Mouse (Mus musculus): ENCODE results near the gene Ccdc92.

DNA sequence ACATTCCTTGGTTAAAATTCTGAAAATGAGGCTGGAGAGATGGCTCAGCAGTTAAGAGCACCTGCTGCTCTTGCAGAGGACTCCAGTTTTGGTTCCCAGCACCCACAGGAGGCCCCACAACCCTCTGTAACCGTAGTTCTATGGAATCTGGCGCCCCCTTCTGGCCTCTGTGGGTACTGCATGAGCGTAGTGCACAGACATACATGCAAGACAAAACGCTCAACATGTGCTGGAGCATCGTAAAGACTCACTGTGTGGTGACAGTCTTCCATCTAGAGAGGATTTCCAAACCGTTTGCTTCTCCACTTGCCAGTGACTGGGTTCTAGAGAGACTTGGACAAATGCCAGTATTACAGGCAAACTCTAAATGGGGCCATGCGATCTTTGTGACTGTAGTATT, 76.6 kb downstream of the Ccdc92 start:
- TF ChIP-seq EP300 (IDR thresholded peaks at IDR 0.05; ENCODE audit: low read depth) (no peak), CTCF (IDR thresholded peaks at IDR 0.05; ENCODE audit: low read depth) (no peak)

Measured in heart, postnatal 0 days (tissue).